Mouse (Mus musculus): ENCODE measurements around the gene Kif19a. TPM values are rescaled to one million over a fixed set of nuclear protein-coding genes. Genes with fewer than 3 reads are reported as not detected.

Gene Kif19a
- polyA plus RNA-seq, 1 experiment from 2014 or later = 0.11 TPM

DNA sequence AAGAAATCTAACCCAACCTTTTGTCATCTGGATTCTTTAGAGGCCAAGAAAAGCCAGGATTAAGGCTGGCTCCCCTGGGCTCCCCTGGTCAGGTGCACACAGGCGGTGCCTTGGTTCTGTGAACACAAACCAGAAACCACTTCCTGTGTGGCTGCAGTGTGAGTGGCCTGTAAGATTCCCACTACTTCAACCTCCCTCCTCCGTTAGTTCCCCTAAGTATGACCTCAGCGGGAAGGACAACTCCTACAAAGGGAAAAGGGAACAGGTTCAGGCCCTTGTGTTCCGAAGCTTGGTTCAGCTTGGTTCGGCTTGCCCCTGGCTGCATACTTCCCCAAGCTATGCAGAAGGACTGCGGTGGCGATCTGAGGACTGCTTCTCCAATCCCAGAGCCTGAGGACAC is 53.0 kb downstream of the Kif19a start:
- no peak for TF ChIP-seq CTCF (IDR thresholded peaks at IDR 0.05; ENCODE audit: low read depth)
- no peak for ATAC-seq (replicated peaks; ENCODE audit: low FRiP score, low read depth)
- Histone ChIP-seq H3K4me2 (ENCODE audit: low read length) (no peak overlapping the region), H3K27me3 (ENCODE audit: insufficient read depth, low read length) (no peaks in the 10 kb centered on the region), H3K9me3 (replicated peaks; ENCODE audit: low read length) (no peaks in the 10 kb centered on the region), H3K27ac (no peak overlapping the region), H3K4me3 (replicated peaks; ENCODE audit: low read depth, low read length) (no peak overlapping the region), H3K36me3 (ENCODE audit: insufficient read depth, low read length) (no peaks in the 10 kb centered on the region), H3K9ac (ENCODE audit: low read depth, low read length) (no peak overlapping the region), H3K4me1 (replicated peaks; ENCODE audit: insufficient read depth, low read length) (peaks cover 8% of the 10 kb centered on the region; the same call in 1 of the 2 replicates)
- DNase-seq (ENCODE audit: low spot score) = no peak
- 88% methylated on average over 7 of the region's 7 CpGs for WGBS

DNA sequence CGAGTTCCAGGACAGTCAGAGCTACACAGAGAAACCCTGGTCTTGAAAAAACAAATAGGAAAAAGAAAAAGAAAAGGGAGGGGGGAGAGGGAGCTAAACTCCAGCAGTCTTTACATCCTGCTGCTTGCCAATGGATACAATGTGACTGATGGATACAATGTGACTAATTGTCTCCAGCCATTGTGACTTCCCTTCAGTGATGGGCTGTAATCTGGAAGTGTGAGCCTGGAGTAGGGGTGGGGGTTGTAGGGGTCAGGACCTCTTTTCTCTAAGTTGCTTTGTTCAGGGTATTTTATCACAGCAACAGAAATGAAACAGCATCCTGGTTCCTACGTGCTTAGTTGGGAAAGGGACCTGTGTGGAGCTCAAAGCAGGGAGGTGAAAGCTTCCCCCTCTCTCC is 53.9 kb downstream of the Kif19a start:
- H3K9ac ChIP-seq (ENCODE audit: low read depth, low read length) = no peak overlapping the region
- no peaks in the 10 kb centered on the region for H3K36me3 ChIP-seq (ENCODE audit: insufficient read depth, low read length)
- H3K27ac ChIP-seq = no peak overlapping the region
- DNase-seq (ENCODE audit: low spot score) (no peak), ATAC-seq (replicated peaks; ENCODE audit: low FRiP score, low read depth) (no peak)
- no peak overlapping the region for H3K4me3 ChIP-seq (replicated peaks; ENCODE audit: low read depth, low read length)
- WGBS = 31% methylated on average over 2 of the region's 2 CpGs
- TF ChIP-seq CTCF (IDR thresholded peaks at IDR 0.05; ENCODE audit: low read depth) = no peak
- H3K27me3 ChIP-seq (ENCODE audit: insufficient read depth, low read length) = no peaks in the 10 kb centered on the region
- no peaks in the 10 kb centered on the region for H3K9me3 ChIP-seq (replicated peaks; ENCODE audit: low read length)
- H3K4me2 ChIP-seq (ENCODE audit: low read length) = no peak overlapping the region
- H3K4me1 ChIP-seq (replicated peaks; ENCODE audit: insufficient read depth, low read length) = peaks cover 16% of the 10 kb centered on the region; the same call in 1 of the 2 replicates

DNA sequence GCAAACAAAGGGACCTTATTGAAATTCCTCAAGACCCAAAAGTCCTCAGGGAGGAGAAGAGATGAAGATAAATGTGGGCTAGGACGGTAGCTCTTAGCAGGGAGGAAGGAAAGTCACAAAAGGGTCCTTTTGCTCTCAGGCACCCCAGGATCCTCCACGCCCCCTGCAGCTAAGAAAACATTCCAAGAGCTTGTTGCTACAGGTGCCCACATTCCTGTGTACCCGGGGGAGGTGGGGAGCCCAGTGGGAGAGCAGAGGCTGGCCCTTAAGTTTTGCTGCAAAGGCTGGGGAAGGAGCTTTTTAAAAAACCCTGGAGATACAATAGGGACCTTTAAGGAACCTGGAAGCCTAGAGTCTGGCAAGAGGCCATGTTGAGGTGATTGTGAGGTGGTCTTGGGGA is 55.3 kb downstream of the Kif19a start:
- Histone ChIP-seq H3K4me3 (replicated peaks; ENCODE audit: low read depth, low read length) (no peak overlapping the region), H3K4me1 (replicated peaks; ENCODE audit: insufficient read depth, low read length) (peaks cover 18% of the 10 kb centered on the region; the same call in 1 of the 2 replicates), H3K36me3 (ENCODE audit: insufficient read depth, low read length) (no peaks in the 10 kb centered on the region), H3K9ac (ENCODE audit: low read depth, low read length) (no peak overlapping the region), H3K4me2 (ENCODE audit: low read length) (no peak overlapping the region), H3K9me3 (replicated peaks; ENCODE audit: low read length) (no peaks in the 10 kb centered on the region), H3K27ac (no peak overlapping the region), H3K27me3 (ENCODE audit: insufficient read depth, low read length) (no peaks in the 10 kb centered on the region)
- 35% methylated on average over 3 of the region's 3 CpGs for WGBS
- ATAC-seq (replicated peaks; ENCODE audit: low FRiP score, low read depth) (no peak), DNase-seq (ENCODE audit: low spot score) (peak; percentile 27)
- TF ChIP-seq CTCF (IDR thresholded peaks at IDR 0.05; ENCODE audit: low read depth) = no peak

GRCm38 (mm10) chr11:114821325-114821724 is 56.1 kb downstream of the Kif19a start:
- Histone ChIP-seq H3K27me3 (ENCODE audit: insufficient read depth, low read length) (no peaks in the 10 kb centered on the region), H3K27ac (no peak overlapping the region), H3K9me3 (replicated peaks; ENCODE audit: low read length) (no peaks in the 10 kb centered on the region), H3K36me3 (ENCODE audit: insufficient read depth, low read length) (no peaks in the 10 kb centered on the region), H3K4me1 (replicated peaks; ENCODE audit: insufficient read depth, low read length) (peaks cover 18% of the 10 kb centered on the region; the same call in 1 of the 2 replicates), H3K4me3 (replicated peaks; ENCODE audit: low read depth, low read length) (no peak overlapping the region), H3K4me2 (ENCODE audit: low read length) (no peak overlapping the region), H3K9ac (ENCODE audit: low read depth, low read length) (no peak overlapping the region)
- no peak for TF ChIP-seq CTCF (IDR thresholded peaks at IDR 0.05; ENCODE audit: low read depth)
- no peak for ATAC-seq (replicated peaks; ENCODE audit: low FRiP score, low read depth)
- no peak for DNase-seq (ENCODE audit: low spot score)
- WGBS = 75% methylated on average over 1 of the region's 1 CpGs

DNA sequence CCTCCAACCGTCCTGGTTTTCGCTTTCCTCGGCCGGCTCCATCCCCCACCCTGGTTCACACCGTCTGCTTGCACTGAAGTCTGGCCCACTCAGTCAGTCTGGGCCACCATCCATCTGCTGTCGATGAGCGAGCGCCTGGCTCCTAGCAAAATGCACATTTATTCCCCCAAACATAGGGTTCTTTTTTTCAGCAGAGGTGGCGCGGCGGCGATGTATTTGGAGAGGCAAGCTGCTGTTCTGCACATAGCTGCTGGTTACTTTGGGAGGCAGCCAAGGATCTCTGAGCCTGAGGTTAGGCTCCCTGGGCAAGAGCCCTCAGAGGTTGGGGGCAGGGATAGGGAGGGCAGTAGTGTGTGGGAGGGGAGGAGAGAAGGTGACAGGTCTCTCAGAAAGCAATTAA is 57.5 kb downstream of the Kif19a start:
- no peak overlapping the region for H3K9ac ChIP-seq (ENCODE audit: low read depth, low read length)
- H3K4me3 ChIP-seq (replicated peaks; ENCODE audit: low read depth, low read length) = no peak overlapping the region
- WGBS = 46% methylated on average over 12 of the region's 12 CpGs
- ATAC-seq (replicated peaks; ENCODE audit: low FRiP score, low read depth) = no peak
- no peak for TF ChIP-seq CTCF (IDR thresholded peaks at IDR 0.05; ENCODE audit: low read depth)
- H3K4me2 ChIP-seq (ENCODE audit: low read length) = 0 out of 2 replicates have a peak overlapping the region, but pooled peaks have one; percentile 11
- peak; percentile 57 for DNase-seq (ENCODE audit: low spot score)
- H3K27ac ChIP-seq = peak overlapping the region; percentile 27; the same call in 1 of the 2 replicates
- peaks cover 18% of the 10 kb centered on the region; the same call in 1 of the 2 replicates for H3K4me1 ChIP-seq (replicated peaks; ENCODE audit: insufficient read depth, low read length)
- no peaks in the 10 kb centered on the region for H3K27me3 ChIP-seq (ENCODE audit: insufficient read depth, low read length)
- H3K9me3 ChIP-seq (replicated peaks; ENCODE audit: low read length) = no peaks in the 10 kb centered on the region
- no peaks in the 10 kb centered on the region for H3K36me3 ChIP-seq (ENCODE audit: insufficient read depth, low read length)

DNA sequence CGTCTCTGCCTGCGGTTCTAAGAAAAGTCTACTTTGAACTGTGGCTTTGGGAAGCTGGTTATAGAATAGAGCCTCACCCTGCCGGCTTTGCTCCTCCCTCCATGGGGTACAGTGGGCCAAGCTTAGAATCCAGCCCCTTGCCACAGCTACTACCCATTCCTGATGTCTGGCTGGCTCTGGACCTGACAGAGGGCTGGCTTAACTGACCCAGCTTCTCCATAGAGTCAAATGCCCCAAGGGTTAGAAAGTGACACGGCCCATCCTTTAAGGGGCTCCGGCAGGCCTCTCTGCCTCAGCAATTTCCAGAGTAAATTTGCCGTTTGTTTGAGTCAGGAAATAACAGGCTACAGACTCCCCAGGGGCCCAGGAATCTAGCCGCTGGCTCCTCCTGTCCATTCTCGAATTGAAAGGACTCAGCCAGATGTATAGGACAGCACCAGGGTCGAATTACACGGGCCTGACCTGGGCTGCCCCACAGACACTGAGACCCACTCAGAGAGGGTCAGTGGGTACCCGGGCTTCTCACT is 58.1 kb downstream of the Kif19a start:
- 12% methylated on average over 11 of the region's 11 CpGs for WGBS
- Histone ChIP-seq H3K4me2 (ENCODE audit: low read length) (peak overlapping the region; percentile 11; the same call in 1 of the 2 replicates), H3K27me3 (ENCODE audit: insufficient read depth, low read length) (no peaks in the 10 kb centered on the region), H3K27ac (peak overlapping the region; percentile 27; the same call in 1 of the 2 replicates), H3K4me3 (replicated peaks; ENCODE audit: low read depth, low read length) (no peak overlapping the region), H3K36me3 (ENCODE audit: insufficient read depth, low read length) (no peaks in the 10 kb centered on the region), H3K9ac (ENCODE audit: low read depth, low read length) (no peak overlapping the region), H3K4me1 (replicated peaks; ENCODE audit: insufficient read depth, low read length) (peaks cover 18% of the 10 kb centered on the region; the same call in 1 of the 2 replicates), H3K9me3 (replicated peaks; ENCODE audit: low read length) (no peaks in the 10 kb centered on the region)
- no peak for TF ChIP-seq CTCF (IDR thresholded peaks at IDR 0.05; ENCODE audit: low read depth)
- no peak for DNase-seq (ENCODE audit: low spot score)
- no peak for ATAC-seq (replicated peaks; ENCODE audit: low FRiP score, low read depth)

- no peak overlapping the region for H3K9ac ChIP-seq (ENCODE audit: low read depth, low read length)
- peaks cover 30% of the 10 kb centered on the region for H3K4me1 ChIP-seq (replicated peaks; ENCODE audit: insufficient read depth, low read length)
- no peak overlapping the region for H3K4me3 ChIP-seq (replicated peaks; ENCODE audit: low read depth, low read length)
- WGBS = 48% methylated on average over 5 of the region's 5 CpGs
- DNase-seq (ENCODE audit: low spot score) (peak; percentile 73), ATAC-seq (replicated peaks; ENCODE audit: low FRiP score, low read depth) (peak; percentile 67)
- H3K27me3 ChIP-seq (ENCODE audit: insufficient read depth, low read length) = no peaks in the 10 kb centered on the region
- H3K4me2 ChIP-seq (ENCODE audit: low read length) = no peak overlapping the region
- H3K36me3 ChIP-seq (ENCODE audit: insufficient read depth, low read length) = no peaks in the 10 kb centered on the region
- H3K9me3 ChIP-seq (replicated peaks; ENCODE audit: low read length) = no peaks in the 10 kb centered on the region
- H3K27ac ChIP-seq = peak overlapping the region; percentile 66
- TF ChIP-seq CTCF (IDR thresholded peaks at IDR 0.05; ENCODE audit: low read depth) = no peak
Measured at GRCm38 (mm10) chr11:114826686-114827085, 61.5 kb downstream of the Kif19a start.

Measured in kidney, postnatal 0 days (tissue).